Mouse (Mus musculus) kidney, postnatal 0 days (tissue): ENCODE results near the gene Rp9. TPM values are rescaled to one million over a fixed set of nuclear protein-coding genes. Genes with fewer than 3 reads are reported as not detected.

Experiments used
- ATAC-seq: fragments of 200-750 bp; cut with Nextera tagmentation; replicated peaks from 2 replicates; pipeline ENCODE4 v1.8.0; 2017; ENCODE audit warnings: low read depth, moderate number of reproducible peaks, moderate TSS enrichment, moderate library complexity; ENCODE audit not compliant: low FRiP score
- DNase-seq: peaks from one replicate; pipeline ENCODE4 v3.0.0-alpha.2; 2016; ENCODE audit warnings: low spot score
- H3K27ac ChIP-seq: fragments of 300-500 bp; sonication (generic); 2 replicates; pipeline ENCODE4 v1.5.1; 2014; ENCODE audit warnings: mild to moderate bottlenecking
- H3K27me3 ChIP-seq: fragments of 300-500 bp; sonication (generic); 2 replicates; pipeline ENCODE4 v1.6.1; 2014; ENCODE audit warnings: low read length, mixed read lengths; ENCODE audit not compliant: insufficient read depth
- H3K36me3 ChIP-seq: fragments of 300-500 bp; sonication (generic); 2 replicates; pipeline ENCODE4 v1.6.1; 2014; ENCODE audit warnings: low read length, mixed read lengths; ENCODE audit not compliant: insufficient read depth
- H3K4me1 ChIP-seq: fragments of 300-500 bp; sonication (generic); replicated peaks from 2 replicates; pipeline ENCODE4 v1.6.1; 2014; ENCODE audit warnings: antibody characterized with exemption, low read length, mixed read lengths; ENCODE audit not compliant: insufficient read depth
- H3K4me2 ChIP-seq: fragments of 300-500 bp; sonication (generic); 2 replicates; pipeline ENCODE4 v1.6.1; 2014; ENCODE audit warnings: mild to moderate bottlenecking, low read length, moderate library complexity, mixed read lengths
- H3K4me3 ChIP-seq: fragments of 300-500 bp; sonication (generic); replicated peaks from 2 replicates; pipeline ENCODE4 v1.5.1; 2014; ENCODE audit warnings: low read depth, low read length
- H3K9ac ChIP-seq: fragments of 300-500 bp; sonication (generic); 2 replicates; pipeline ENCODE4 v1.6.1; 2014; ENCODE audit warnings: low read depth, low read length
- H3K9me3 ChIP-seq: fragments of 300-500 bp; sonication (generic); replicated peaks from 2 replicates; pipeline ENCODE4 v1.6.1; 2016; ENCODE audit warnings: low read length, inconsistent platforms, mixed read lengths
- CTCF ChIP-seq: IDR thresholded peaks from 2 replicates; pipeline ENCODE4 v1.5.1; 2016; ENCODE audit warnings: antibody characterized with exemption, low read depth, mild to moderate bottlenecking, moderate library complexity
- WGBS: fragments of 180-500 bp; shearing (Covaris S2); extraction: QIAGEN DNeasy Blood & Tissue Kit; methylation state at CpG from one replicate; pipeline ENCODE4 v1.1.7; 2014; 5-methylcytosine and 5-hydroxymethylcytosine counted together
- polyA plus RNA-seq: library from polyadenylated mRNA; unstranded; fragments of >200 nt; fragmentation: Nextera tagmentation; extraction: Ambion mirVana; gene quantifications from 2 replicates; pipeline ENCODE4 v1.2.1, GENCODE M21; 2015

Gene Rp9
- polyA plus RNA-seq, 1 experiment from 2014 or later = 82.6 TPM

DNA sequence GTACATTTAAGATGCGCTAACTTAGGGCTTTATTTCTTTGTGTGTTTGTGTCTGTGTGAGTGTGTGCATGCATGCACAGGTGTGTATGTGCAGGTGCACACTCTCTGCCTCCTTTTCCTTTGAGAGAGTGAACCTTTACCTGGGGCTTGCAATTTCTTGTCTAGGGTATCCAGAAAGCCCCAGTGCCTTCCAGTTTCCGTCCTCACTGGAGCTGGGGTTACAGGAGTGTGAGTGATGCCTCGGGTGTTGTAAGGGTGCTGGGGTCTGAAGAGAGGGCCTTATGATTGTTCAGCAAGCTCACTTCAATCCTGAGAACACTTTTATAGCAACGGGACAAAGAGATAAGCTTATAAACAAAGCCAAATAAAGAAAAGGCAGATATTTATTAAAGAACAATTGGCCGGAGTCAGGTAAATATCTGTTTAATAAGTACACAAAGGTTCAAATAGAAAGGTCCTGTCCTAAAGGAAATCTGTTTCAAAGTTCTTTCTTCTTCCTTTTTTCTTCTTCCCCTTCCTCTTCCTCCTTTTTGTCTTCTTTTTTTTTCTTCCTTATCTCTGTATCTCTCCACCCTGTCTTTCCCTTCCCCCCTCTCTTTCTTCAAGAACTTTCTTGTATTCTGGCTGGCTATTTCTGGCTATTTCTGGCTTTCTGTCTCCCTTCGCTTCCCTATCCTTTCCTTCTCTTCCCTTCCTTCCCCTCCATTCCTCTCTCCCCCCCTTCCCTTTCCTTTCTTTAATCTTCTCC lies 27.7 kb upstream of the Rp9 start:
- Histone ChIP-seq H3K4me2 (no peak overlapping the region), H3K4me3 (no peak overlapping the region), H3K4me1 (no peaks in the 10 kb centered on the region), H3K36me3 (no peaks in the 10 kb centered on the region), H3K9ac (no peak overlapping the region), H3K9me3 (no peaks in the 10 kb centered on the region), H3K27me3 (no peaks in the 10 kb centered on the region), H3K27ac (no peak overlapping the region)
- no peak for TF ChIP-seq CTCF
- ATAC-seq = no peak
- no peak for DNase-seq
- 82% methylated on average over 6 of the region's 6 CpGs for WGBS

- Histone ChIP-seq H3K36me3 (no peaks in the 10 kb centered on the region), H3K4me1 (no peaks in the 10 kb centered on the region), H3K4me2 (no peak overlapping the region), H3K27me3 (no peaks in the 10 kb centered on the region), H3K9ac (no peak overlapping the region), H3K4me3 (no peak overlapping the region), H3K27ac (no peak overlapping the region), H3K9me3 (no peaks in the 10 kb centered on the region)
- WGBS = 88% methylated on average over 2 of the region's 2 CpGs
- ATAC-seq (no peak), DNase-seq (no peak)
- peak; percentile 23; the same call in 1 of the 2 replicates for TF ChIP-seq CTCF
Measured at GRCm38 (mm10) chr9:22495133-22495532, 25.6 kb upstream of the Rp9 start.

GRCm38 (mm10) chr9:22494203-22494807 lies 24.8 kb upstream of the Rp9 start:
- DNase-seq = no peak
- H3K4me3 ChIP-seq = no peak overlapping the region
- no peaks in the 10 kb centered on the region for H3K9me3 ChIP-seq
- no peaks in the 10 kb centered on the region for H3K4me1 ChIP-seq
- no peaks in the 10 kb centered on the region for H3K27me3 ChIP-seq
- no peak overlapping the region for H3K27ac ChIP-seq
- no peak overlapping the region for H3K9ac ChIP-seq
- peak; percentile 18; the same call in 1 of the 2 replicates for TF ChIP-seq CTCF
- no peak for ATAC-seq
- no peaks in the 10 kb centered on the region for H3K36me3 ChIP-seq
- H3K4me2 ChIP-seq = no peak overlapping the region
- WGBS = 78% methylated on average over 9 of the region's 9 CpGs

DNA sequence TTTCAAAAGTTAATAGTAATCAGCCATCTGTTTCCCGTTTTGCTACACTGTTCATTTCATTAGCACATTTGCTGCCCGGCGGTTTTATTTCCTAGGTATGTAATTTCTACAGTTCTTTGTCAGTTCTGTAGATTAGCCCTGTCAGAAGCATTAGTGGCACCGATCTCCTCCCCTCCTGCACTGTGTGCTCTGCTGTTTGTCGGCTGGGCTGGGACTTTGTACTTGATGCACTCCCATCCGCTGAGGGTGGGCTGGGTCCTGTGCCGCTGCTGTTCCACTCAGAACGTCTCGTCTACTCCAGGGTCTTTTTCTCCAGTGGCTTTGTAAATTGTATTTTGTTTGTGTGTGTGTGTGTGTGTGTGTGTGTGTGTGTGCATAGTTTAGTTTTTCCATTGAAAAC lies 19.4 kb upstream of the Rp9 start:
- Histone ChIP-seq H3K9me3 (no peaks in the 10 kb centered on the region), H3K4me3 (no peak overlapping the region), H3K27ac (no peak overlapping the region), H3K4me2 (no peak overlapping the region), H3K27me3 (no peaks in the 10 kb centered on the region), H3K9ac (no peak overlapping the region), H3K4me1 (no peaks in the 10 kb centered on the region), H3K36me3 (no peaks in the 10 kb centered on the region)
- TF ChIP-seq CTCF = no peak
- ATAC-seq (no peak), DNase-seq (no peak)
- 60% methylated on average over 9 of the region's 9 CpGs for WGBS

- TF ChIP-seq CTCF = no peak
- DNase-seq = no peak
- Histone ChIP-seq H3K27me3 (no peaks in the 10 kb centered on the region), H3K36me3 (no peaks in the 10 kb centered on the region), H3K9me3 (no peaks in the 10 kb centered on the region), H3K4me3 (no peak overlapping the region), H3K9ac (no peak overlapping the region), H3K27ac (no peak overlapping the region), H3K4me1 (no peaks in the 10 kb centered on the region), H3K4me2 (no peak overlapping the region)
- no peak for ATAC-seq
- WGBS = 92% methylated on average over 7 of the region's 7 CpGs
Measured at GRCm38 (mm10) chr9:22486211-22486610, 16.7 kb upstream of the Rp9 start.

- Histone ChIP-seq H3K4me2 (no peak overlapping the region), H3K27ac (no peak overlapping the region), H3K4me3 (no peak overlapping the region), H3K9me3 (no peaks in the 10 kb centered on the region), H3K36me3 (no peaks in the 10 kb centered on the region), H3K4me1 (no peaks in the 10 kb centered on the region), H3K9ac (no peak overlapping the region), H3K27me3 (no peaks in the 10 kb centered on the region)
- ATAC-seq = no peak
- DNase-seq = no peak
- WGBS = 84% methylated on average over 12 of the region's 12 CpGs
- TF ChIP-seq CTCF = no peak
Measured at GRCm38 (mm10) chr9:22484562-22485308, 15.2 kb upstream of the Rp9 start.
